Mouse (Mus musculus): ENCODE data around the gene Fam222b.

The Fam222b gene

DNA sequence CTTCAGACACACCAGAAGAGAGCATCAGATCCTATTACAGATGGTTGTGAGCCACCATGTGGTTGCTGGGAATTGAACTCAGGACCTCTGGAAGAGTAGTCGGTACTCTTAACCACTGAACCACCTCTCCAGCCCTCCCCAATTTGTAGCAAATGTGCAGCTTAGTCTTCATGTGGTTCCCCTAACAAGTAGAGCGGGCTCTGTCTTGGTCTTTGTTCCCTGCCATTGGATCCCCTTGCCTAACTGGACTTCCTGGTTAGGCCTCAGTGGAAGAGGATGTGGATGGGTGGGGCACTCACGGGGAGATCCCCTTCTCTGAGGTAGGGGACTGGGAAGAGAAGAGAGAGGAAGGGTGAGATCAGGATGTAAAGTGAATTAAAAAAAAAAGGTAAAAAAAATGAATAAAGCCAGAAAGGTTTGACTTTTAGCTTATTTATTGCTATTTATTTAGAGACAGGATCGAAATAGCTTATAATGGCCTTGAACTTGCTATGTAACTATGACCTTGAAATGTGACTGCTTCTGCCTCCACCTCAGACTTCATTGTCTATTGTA, 7.5 kb upstream of the Fam222b start:
- in situ Hi-C loops (cut with MboI, MseI), result loop anchor here in 1 of 2 experiments (5.0 to 10.0 kb wide), 2 partner anchors 40 to 1708 kb away; no protein-coding TSS in a partner anchor

DNA sequence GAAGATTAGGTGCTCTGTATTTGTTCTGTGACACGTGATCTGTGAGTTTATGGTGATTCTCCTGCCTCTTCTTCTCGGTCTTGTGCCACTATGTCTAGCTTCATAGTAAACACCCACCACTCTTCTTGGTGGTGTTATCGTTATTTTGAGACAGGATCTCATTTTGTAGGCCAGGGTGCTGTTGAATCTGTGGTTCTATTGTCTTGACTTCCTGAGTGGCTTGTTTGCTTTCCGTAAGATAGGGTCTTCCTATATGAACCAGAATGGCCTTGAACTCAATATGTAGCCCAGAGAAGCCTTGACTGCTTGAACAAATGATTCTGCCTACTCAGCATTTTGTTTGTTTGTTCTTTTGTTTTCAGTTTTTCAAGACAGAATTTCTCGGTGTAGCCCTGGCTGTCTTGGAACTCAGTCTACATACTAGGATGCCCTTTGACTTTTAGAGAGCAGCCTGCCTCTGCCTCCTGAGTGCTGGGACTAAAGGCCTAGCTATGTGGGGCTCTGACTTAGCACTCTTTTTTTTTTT, 6.6 kb upstream of the Fam222b start:
- in situ Hi-C loops (cut with MboI, MseI), result loop anchor here in 1 of 2 experiments (5.0 to 10.0 kb wide), 2 partner anchors 41 to 1707 kb away; no protein-coding TSS in a partner anchor

DNA sequence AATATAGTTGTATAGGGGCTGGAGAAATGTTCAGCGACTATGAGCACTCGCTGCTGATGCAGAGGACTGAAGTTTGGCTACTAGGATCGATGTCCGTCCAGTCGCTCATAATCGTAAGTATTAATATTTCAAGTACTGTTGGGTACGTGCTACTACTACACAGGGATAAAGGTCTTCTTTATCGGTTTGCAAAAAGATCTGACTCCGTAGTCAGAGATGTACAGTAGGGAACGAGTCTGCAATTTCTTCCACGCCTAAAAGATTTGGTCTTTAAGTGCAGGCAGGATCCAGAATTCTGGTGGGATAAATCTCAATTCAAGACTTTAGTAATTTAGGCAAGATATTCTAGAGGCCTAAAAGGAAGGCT, 340 bp upstream of the Fam222b start:
- in situ Hi-C loops (cut with MboI, MseI), result no loop called here

DNA sequence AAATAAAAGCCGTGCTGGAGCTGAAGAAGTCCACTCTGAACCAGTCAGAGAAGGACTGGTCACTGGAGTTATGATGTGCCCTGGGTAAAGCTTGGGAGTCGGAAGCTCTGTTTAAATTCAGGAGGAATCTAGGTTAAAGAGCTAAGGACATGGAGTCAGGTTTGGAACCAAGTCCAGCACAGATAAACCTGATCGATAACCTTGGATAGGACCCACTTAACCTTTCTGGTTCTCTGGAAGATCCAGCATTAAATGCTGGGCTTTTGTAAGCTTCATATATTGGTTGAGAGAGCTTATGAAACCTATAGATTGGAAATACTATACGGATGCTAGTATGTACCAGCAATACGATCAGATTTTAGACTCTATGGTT, 670 bp downstream of the Fam222b start:
- in situ Hi-C loops (cut with MboI, MseI), result no loop called here

DNA sequence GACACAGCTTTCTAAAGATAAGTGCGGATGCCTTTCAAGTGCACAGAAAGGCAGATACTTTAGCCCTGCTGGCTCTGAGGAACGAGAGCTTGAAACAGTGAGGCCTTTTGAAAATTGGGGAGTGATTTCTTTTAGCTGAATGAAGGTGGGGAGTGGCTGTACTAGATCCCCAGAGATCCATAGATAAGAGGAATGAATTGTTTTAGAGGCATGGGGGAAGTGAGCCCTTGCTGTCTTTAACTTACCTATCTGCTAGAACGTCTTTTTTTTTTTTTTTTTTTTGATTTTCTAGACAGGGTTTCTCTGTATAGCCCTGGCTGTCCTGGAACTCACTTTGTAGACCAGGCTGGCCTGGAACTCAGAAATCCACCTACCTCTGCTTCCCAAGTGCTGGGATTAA, 2.6 kb downstream of the Fam222b start:
- in situ Hi-C loops (cut with MboI, MseI), result no loop called here

DNA sequence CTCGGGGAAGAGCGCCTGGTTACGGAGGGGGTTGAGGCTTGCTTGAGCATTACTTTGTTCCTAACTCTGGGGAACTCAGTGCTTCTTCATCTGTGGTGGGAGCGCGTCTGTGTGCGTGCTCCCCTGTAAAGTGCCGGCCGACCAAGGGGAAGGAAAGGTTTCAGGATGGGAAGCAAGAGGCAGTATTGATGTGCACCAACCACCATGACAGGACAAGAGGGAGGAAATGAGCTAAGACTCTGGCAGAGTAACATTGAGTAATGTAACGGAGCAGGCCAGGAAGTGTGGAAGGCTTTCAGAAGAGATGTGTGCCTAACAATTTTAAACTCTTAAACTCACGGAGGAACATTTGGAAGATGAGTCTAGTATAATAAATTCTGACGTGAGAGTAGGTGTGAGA, 6.3 kb downstream of the Fam222b start:
- in situ Hi-C loops (cut with MboI, MseI), result no loop called here

DNA sequence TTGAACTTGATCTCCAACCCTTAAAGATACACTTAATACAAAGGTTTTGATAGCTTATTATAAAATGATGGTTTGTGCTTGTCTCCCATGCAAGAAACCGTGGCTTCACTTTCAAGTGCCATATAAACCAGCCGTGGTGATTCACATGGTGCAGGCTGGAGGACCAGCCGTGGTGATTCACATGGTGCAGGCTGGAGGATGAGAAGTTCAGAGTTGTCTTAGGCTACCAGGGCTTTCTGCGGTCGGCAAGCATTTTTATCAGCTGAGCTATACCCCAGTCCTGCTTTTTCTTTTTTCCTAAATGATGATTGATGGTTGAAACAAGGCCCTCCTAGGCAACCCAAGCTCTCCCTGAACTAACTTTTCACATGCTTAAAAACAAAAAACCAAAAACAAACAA, 7.7 kb downstream of the Fam222b start:
- in situ Hi-C loops (cut with MboI, MseI), result no loop called here

DNA sequence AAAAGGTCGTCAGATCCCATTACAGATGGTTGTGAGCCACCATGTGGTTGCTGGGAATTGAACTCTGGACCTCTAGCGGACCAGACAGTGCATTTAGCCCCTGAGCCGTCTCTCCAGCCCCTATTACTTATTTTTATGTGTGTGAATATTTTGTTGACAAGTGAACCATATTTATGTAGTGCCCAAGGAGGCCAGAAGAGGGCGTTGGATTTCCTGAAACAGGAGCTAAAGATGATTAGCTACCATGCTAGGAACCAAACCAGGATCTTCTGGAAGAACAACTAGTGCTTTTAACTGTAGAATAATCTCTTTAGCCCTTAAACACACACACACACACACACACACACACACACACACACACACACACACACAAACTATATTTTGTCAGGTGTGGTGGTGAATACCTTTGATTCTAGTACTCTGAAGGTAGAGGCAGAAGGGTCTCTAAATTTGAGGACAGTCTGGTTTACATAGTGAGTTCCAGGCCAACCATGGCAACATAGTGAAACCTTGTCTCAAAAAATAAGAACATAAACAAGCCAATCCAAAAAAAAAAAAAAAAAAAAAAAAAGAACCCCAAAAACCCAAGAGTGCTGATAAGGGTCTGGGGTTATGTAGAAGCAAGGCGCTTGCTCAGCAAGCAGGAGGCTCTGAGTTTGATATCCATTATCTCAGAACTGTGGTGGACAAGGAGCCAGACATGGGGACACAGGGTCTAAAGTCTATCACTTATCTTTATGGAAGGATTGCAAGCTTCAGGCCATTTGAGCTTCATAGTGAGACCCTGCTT, 8.7 kb downstream of the Fam222b start:
- in situ Hi-C loops (cut with MboI, MseI), result no loop called here

DNA sequence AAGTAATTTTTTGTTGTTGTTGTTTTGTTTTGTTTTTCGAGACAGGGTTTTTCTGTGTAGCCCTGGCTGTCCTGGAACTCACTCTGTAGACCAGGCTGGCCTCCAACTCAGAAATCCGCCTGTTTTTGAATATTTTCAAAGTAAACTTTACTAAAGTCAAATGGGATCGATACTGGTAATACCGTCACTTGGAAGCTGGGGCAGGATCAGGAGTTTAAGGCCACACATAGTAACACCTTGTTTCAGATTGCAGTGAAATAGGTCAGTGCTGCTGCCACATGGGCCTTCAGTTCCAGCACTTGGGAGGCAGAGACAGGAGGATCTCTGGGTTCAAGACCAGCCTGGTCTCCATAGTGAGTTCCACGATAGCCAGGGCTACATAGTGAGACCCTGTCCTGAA, 10.0 kb downstream of the Fam222b start:
- in situ Hi-C loops (cut with MboI, MseI), result no loop called here

DNA sequence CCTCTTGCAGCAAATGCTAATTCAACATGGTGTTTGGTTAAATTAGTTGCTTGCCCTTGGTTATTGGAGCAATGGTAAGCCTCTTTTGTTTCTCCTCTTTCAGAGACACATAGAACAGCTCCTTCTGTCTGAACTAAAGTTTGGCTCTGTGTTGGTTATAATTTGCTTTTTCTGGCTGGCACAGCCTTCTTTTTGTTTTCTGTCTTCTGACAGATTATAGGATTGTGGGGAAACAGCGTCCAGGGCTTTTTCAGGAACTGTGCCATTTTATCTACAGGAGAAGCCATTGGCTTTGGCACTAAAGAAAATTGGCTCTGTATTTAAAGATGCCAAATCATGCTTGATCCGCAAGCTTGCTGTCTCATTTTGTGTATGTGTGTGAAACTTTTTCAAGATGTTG, 19.2 kb downstream of the Fam222b start:
- in situ Hi-C loops (cut with MboI, MseI), result no loop called here

DNA sequence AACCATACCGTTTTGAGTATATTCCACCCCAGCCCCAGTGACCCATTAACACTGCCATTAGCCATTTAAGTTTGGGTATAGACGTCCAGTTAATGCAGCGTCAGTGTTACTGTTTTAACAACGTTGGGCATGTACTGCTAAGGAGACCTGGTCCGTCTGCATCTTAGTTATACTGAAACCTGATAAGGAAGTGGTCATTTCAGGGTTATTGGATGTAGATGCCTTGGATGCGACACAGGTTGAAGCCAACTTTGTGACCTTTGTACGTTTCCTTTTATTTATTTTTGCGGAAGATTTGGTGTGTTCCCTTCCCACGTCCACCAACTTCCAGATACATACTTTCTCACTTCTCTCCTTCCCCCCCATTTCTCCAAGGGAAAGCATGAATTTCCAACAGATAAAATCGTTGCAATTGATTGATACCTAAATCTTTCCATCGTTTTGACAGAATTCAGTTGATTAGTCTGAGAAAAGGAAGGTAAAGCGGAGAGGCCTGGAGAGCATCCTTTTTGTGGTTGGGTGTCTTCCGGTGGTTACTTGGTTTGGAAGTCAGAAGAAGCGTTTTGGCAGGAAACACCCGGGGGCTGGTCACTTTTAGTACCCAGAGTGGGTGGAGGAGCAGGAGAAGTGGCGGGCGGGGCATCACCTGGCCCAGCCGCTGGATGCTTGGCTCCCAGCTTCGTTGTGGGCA, 20.4 kb downstream of the Fam222b start:
- in situ Hi-C loops (cut with MboI, MseI), result no loop called here

DNA sequence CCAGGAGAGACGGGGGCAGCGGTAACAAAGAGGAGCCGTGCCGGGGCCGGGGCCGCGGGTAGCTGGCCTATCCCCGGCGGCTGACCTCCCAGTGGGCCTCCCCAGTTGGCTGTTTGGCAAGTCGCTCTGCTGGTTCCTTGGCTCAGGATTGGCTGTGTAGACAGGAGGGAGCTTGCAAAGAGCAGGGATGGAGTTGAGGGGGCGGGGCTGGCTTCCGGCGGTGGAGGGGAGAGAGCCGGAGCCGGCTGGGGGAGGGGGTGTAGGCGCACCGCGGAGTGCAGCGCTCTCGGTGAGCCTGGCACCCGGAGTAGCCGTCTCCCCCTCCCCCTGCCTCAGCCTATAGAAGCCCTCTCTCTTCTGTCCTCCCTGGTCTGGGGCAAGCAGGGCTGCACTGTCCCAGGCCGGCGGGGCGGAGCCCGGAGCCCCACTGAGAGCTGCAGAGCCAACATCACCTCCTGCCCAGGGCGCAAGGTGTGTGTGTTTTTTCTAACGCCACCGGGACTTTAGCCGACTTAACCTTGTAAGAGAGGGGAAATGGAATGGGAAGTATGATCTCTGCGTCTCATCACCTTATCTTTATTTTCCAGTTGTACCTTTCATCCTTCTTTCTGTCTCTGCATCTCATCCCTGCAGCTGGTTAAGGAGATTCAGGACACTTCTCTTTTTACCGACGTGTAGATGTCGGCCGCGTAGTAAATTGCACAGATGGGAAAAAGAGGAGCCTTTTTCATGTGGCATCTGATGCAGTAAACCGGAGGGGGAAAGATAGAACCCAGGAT, 21.1 kb downstream of the Fam222b start:
- in situ Hi-C loops (cut with MboI, MseI), result no loop called here

DNA sequence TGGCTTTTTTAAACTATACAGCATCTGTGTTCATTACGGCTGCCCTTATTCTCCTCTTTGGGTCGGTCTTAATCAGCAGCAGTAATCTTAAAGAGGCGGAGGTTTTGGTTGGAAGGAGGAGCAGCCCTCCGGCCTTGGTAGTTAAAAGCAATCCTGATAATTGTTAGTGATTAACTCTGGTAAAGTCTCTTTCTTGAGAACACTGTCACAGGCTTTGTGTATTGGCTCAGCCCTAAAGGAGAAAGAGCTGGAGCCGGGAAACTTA, 21.6 kb downstream of the Fam222b start:
- in situ Hi-C loops (cut with MboI, MseI), result no loop called here

DNA sequence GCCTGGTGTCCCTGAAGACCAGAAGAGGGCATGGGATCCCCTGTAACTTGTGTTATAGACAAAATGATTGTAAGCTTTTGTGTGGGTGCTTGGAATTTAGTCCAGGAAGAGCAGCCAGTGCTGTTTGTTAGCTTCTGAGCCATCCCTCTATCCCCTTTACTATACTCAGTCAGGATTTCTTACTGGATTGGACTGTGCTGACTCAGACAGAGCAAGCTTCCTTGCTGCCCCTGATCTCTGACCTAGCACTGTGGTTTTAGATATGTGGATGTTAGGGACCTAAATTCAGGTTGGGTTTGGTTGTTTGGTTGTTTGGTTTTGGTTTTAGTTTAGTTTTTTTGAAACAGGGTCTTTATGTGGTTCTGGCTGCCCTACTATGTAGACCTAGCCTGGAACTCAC, 24.0 kb downstream of the Fam222b start:
- in situ Hi-C loops (cut with MboI, MseI), result no loop called here

DNA sequence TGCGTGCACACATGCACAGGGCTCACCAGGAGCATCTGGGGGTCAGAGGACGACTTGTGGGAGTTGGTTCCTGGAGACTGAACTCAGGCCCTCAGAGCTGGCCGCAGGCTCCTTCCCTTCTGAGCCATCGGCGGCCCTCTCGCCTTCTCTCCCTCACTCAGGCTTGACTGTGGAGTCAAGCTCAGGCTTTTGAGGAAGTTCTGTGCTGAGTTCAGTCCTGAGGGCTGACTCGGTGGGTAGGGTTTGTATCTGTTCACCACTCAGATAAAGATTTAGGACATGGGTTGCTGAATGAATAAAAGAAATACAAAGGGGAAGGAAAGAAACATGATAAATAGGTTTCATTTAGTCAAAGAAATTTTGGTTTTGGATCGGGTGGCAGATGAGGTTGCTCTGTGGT, 25.4 kb downstream of the Fam222b start:
- in situ Hi-C loops (cut with MboI, MseI), result loop anchor here (10.0 kb wide), 2 partner anchors 1345 to 1685 kb away; no protein-coding TSS in a partner anchor

DNA sequence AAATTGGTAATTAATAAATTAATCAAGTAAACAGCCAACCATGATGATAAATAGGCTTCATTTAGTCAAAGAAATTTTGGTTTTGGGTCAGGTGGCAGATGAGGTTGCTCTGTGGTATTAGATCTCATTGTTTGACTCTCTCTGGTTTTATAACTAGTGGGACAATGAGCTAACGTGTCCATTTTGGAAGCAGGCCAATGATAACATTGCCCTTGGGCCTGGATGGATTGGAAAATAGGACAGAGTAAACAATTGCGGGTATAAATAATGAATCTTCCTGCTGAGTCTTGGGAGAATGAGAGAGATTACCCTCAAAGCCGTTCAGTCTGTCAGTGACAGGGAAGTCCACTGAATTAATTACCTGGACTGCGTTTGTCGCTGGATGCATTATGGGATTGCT, 26.7 kb downstream of the Fam222b start:
- in situ Hi-C loops (cut with MboI, MseI), result loop anchor here (10.0 kb wide), 2 partner anchors 1344 to 1686 kb away; no protein-coding TSS in a partner anchor

DNA sequence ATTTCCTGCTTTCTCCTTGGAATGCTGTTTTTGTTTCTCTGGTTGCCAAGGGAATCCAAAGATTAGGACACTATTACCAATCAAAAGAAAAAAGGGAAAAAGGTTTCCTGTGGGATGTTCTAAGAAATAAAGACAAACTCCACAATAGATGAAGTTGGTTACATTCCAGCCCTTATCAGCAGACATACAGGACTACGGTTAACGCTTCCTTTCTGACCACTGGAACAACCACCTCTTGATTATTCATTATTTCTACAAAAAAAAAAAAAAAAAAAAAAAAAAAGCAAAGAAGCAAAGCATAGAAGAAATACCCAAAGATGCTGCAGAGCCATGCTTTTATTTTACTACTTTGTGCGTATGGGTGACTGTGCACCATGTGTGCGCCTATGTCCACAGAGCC, 28.4 kb downstream of the Fam222b start:
- in situ Hi-C loops (cut with MboI, MseI), result loop anchor here (10.0 kb wide), 2 partner anchors 1342 to 1688 kb away; no protein-coding TSS in a partner anchor

DNA sequence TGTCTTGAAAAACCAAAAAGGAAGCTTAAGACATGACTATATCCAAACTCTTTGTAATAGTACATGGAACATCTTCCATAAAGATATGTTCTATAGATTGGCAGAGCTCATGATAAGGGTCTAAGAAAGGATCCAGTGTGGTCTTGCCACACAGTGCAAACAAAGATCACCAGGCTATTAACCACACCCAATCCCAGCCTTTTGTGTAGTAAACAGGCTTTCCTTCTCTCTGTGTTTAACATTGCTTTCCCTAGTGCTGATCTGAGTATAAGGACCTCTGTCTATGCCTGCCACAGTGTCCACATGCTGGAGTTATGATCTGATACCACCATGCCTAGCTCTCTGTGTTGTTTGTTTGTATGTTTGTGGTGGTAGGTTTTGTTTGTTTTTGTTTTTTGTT, 29.3 kb downstream of the Fam222b start:
- in situ Hi-C loops (cut with MboI, MseI), result loop anchor here (10.0 kb wide), 2 partner anchors 1341 to 1689 kb away; no protein-coding TSS in a partner anchor

DNA sequence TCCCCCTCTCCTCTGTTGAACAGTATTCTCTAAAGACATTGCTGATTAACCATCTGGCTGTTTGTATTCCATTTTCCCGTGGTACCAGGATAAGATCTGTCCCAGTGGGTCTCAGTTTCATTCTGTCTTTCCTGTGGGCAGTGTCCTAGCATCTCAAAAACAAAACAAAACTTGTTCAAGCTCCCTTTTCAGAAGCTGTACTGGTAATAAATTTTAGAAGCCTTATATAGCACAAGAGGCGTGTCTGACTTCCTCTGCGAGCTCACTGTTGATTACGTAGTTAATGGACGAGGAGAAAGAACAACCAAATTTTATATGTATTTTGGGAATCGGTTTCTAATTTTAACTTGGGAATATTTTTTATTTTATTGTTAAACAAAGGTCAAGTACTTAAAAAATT, 31.2 kb downstream of the Fam222b start:
- in situ Hi-C loops (cut with MboI, MseI), result loop anchor here (5.0 to 10.0 kb wide), 3 partner anchors 53 to 1691 kb away; no protein-coding TSS in a partner anchor

DNA sequence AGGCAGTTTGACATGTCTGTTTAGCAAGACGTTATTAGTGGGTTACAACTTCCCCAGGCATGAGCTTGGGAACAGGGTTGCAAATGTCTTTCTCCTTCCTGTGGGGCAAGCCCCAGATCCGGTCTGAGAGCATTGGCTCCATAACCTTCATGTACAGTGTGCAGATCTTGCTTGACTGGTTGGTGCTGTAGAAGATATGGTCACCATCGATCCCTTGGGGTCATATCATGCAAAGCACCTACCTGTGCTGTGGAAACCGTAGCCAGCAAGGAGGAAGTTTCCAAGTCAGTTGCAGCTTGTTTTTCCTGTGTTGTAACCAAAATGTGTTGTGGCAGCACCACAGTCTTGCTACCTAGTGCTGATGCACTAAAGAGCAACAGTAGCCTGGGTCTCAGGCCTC, 32.3 kb downstream of the Fam222b start:
- in situ Hi-C loops (cut with MboI, MseI), result loop anchor here (5.0 to 10.0 kb wide), 3 partner anchors 54 to 1692 kb away; no protein-coding TSS in a partner anchor

DNA sequence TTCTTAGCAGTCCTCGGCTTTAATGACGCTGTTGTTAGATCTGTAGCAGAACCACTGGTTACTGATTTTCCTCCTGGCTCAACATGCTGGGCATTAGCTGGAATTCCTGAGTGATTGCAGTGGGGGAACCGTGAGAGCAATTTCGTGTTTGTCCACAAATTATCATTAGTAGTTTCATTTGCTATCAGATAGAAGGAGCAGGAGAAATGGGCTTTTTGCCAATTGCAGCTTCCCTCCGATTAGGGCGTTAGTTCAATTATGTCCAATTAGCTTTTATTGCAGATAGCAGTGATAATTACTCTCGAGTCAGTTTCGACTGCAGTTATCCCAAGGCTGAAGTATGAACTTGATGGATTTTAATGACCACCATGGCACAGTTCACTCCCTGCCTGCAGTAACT, 35.0 kb downstream of the Fam222b start:
- in situ Hi-C loops (cut with MboI, MseI), result loop anchor here (5.0 to 10.0 kb wide), 3 partner anchors 57 to 1695 kb away; no protein-coding TSS in a partner anchor

DNA sequence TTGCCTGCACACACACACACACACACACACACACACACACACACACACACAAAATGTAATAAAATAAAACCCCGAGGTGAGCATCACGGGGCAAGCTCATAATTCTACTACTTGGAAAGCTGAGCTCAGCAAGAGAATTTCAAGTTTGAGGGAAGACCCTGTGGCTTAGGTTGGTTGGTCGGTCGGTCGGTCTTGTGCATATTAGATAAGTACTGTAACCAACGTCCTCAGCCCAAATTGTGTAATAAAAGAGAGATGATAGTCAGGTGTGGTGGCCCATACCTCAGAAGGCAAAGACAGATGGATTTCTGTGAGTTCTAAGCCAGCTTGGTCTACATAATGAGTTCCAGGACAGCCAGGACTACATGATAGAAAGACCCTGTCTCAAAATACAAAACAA, 39.5 kb downstream of the Fam222b start:
- in situ Hi-C loops (cut with MboI, MseI), result no loop called here

All from T-helper 17 cell (primary cell).